Mouse (Mus musculus) G1E (cell line): Measurements from ENCODE around the gene Bend7. TPM values are rescaled to one million over a fixed set of nuclear protein-coding genes. Genes with fewer than 3 reads are reported as not detected.

Experiments
- ATAC-seq: 2 replicates; pipeline ENCODE4 v1.8.0; 2016; ENCODE audit warnings: mild to moderate bottlenecking; ENCODE audit not compliant: insufficient number of reproducible peaks, poor library complexity, low FRiP score, severe bottlenecking; ENCODE audit errors: extremely low read depth
- DNase-seq: peaks from one replicate; pipeline ENCODE4 v3.0.0; 2012; ENCODE audit warnings: low spot score
- H3K27me3 ChIP-seq: 2 replicates; pipeline ENCODE4 v1.6.1; 2012; ENCODE audit warnings: mild to moderate bottlenecking, low read length, inconsistent platforms; ENCODE audit not compliant: insufficient read depth
- H3K36me3 ChIP-seq: replicated peaks from 2 replicates; pipeline ENCODE3; 2012; ENCODE audit warnings: mild to moderate bottlenecking, inconsistent platforms
- H3K4me1 ChIP-seq: 2 replicates; pipeline ENCODE4 v1.6.1; 2012; ENCODE audit warnings: low read depth, low read length, inconsistent platforms, mixed read lengths; ENCODE audit not compliant: insufficient read depth
- H3K4me3 ChIP-seq: 2 replicates; pipeline ENCODE4 v1.5.1; 2012; ENCODE audit warnings: low read depth, mild to moderate bottlenecking, inconsistent platforms, low read length, moderate library complexity, mixed read lengths
- H3K9me3 ChIP-seq: replicated peaks from 2 replicates; pipeline ENCODE4 v1.6.1; 2012; ENCODE audit warnings: inconsistent platforms
- CTCF ChIP-seq: IDR thresholded peaks from 2 replicates; pipeline ENCODE4 v1.5.1; 2012; ENCODE audit warnings: low read depth, low read length, inconsistent platforms, mixed read lengths
- GATA1 ChIP-seq: IDR thresholded peaks from 2 replicates; pipeline ENCODE4 v1.6.1; 2012; ENCODE audit warnings: borderline replicate concordance, low read length, inconsistent platforms, mixed read lengths
- GATA2 ChIP-seq: IDR thresholded peaks from 2 replicates; pipeline ENCODE4 v1.6.1; 2012; ENCODE audit warnings: low read depth, low read length, inconsistent platforms, borderline replicate concordance
- POLR2AphosphoS5 ChIP-seq: IDR thresholded peaks from 2 replicates; pipeline ENCODE4 v1.6.1; 2012; ENCODE audit warnings: low read depth, low read length, inconsistent platforms; ENCODE audit not compliant: insufficient replicate concordance
- TAL1 ChIP-seq: conservative IDR thresholded peaks from 2 replicates; pipeline ENCODE4 v1.6.1; 2012; ENCODE audit warnings: low read depth, low read length, inconsistent platforms, mixed read lengths
- polyA plus RNA-seq: library from polyadenylated mRNA; stranded (reverse); fragments of >175 nt; gene quantifications from 2 replicates; pipeline ENCODE4 v1.2.3, GENCODE M21; 2012
- total RNA-seq, 2 experiments: library from RNA; stranded (forward) in 1 of 2; stranded (reverse) in 1 of 2; fragments of 200-1000 nt in 1 of 2; fragments of >200 nt in 1 of 2; fragmentation: Nextera tagmentation in 1 of 2; gene quantifications; 2 replicates each; pipeline ENCODE4 v1.2.3; 2014 to 2017

The Bend7 gene
- total and polyA plus RNA-seq, 3 experiments = 0.05 to 3.6 TPM; not detected in 1

DNA sequence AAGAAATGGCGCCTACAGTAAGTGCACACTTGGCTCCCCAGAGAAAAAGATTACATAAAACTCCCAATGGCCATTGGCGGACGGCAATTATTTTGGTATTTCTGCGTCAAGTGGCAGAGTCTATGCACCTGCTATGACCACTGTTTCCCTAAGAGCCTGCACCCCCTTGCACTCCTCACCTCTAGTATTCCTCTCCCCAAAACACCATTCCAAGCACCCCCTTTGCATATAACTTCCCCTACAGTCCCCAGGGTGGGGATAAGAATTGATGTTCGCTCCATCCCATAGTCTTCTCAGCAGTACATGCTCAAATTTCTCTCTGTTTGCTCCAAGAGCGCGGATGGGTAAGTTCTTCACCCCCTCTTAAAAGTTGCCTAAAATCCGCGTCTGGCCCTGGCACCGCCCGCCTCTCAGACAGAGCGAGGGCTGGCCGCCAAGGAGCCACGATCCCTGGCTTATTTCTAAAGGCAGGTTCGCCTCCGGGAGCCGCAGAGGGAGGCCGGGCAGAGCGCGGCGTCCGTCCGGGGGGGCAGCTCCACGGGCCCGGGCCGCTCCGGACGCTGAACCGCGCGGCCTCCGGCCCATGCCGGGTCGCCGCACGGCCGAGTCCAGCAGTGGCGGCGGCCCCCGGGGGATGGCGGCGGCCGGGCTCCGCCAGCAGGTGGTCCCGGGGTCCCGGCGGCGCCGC is 406 bp upstream of the Bend7 start:
- no peaks in the 10 kb centered on the region for H3K36me3 ChIP-seq
- H3K27me3 ChIP-seq = no peaks in the 10 kb centered on the region
- ATAC-seq (no peak), DNase-seq (no peak)
- H3K4me1 ChIP-seq = no peaks in the 10 kb centered on the region
- no peak overlapping the region for H3K4me3 ChIP-seq
- H3K9me3 ChIP-seq = peaks cover 5% of the 10 kb centered on the region
- no peak for TF ChIP-seq GATA2
- TF ChIP-seq TAL1 = no peak
- TF ChIP-seq GATA1 = no peak
- no peak for TF ChIP-seq CTCF
- TF ChIP-seq POLR2AphosphoS5 = no peak

DNA sequence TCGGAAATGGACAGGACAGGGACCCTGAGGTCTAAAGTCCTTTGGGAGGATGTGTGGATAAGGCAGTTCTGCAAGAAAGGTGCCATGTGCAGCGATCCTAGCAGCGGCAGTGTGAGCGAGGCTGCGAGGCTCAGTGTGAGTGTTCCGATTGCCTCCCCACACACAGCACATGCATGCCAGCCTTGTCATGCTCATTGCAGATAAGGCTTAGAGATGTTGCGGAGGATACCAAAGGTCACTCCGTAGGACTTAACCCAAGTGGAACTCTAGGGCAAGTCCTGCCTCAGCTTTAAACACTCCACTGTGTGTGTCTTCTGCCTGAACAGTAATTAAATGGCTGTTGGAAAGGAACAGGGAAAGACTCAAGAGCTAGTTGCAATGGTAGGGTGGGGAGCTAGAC is 5.5 kb downstream of the Bend7 start:
- H3K4me3 ChIP-seq = no peak overlapping the region
- peaks cover 3% of the 10 kb centered on the region; the same call in 1 of the 2 replicates for H3K27me3 ChIP-seq
- DNase-seq (no peak), ATAC-seq (no peak)
- no peak for TF ChIP-seq GATA2
- no peak for TF ChIP-seq TAL1
- TF ChIP-seq CTCF = no peak
- no peak for TF ChIP-seq GATA1
- no peak for TF ChIP-seq POLR2AphosphoS5
- H3K9me3 ChIP-seq = peaks cover under 1% of the 10 kb centered on the region
- H3K4me1 ChIP-seq = no peaks in the 10 kb centered on the region
- H3K36me3 ChIP-seq = no peaks in the 10 kb centered on the region

DNA sequence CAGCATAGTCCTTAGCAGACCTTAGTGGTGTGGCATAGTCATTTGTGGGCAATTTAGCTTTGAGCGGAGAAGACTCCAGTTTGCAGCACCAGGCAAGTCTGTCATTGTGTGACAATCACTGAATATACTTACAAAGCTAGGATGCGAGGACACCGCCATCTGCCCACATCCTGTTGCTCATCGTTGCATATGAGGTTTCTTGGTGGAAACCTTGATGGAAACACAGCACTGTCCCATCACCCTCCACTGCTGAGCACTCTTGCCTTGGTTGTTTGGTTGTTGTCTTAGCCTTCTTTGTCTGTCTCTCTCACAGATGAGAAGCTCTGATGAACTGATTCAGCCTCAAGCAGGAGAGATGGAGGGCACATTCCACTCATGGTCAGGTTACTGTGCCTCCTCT is 12.5 kb downstream of the Bend7 start:
- DNase-seq (no peak), ATAC-seq (no peak)
- Histone ChIP-seq H3K36me3 (no peaks in the 10 kb centered on the region), H3K4me3 (no peak overlapping the region), H3K4me1 (no peaks in the 10 kb centered on the region), H3K27me3 (no peaks in the 10 kb centered on the region; the same call in 1 of the 2 replicates), H3K9me3 (no peaks in the 10 kb centered on the region)
- no peak for TF ChIP-seq POLR2AphosphoS5
- TF ChIP-seq TAL1 = no peak
- TF ChIP-seq CTCF = no peak
- TF ChIP-seq GATA1 = no peak

DNA sequence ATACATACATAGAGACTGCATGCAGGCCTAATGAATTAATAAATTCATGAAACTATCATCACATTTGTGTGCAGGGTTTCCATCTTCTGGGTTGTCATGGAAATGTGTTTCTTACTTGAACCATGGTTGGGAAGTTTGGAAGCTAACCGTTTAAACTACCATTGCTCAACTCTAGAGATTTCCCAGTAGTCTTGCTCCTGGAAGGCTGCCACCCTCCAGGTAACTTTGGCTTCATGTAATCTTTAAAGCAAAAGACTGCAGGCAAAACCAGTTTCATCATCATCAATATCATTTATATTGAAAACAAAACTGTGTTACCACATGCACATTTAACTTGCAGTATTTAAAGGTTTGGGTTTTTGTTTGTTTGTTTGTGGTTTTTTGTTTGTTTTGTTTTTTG is 16.3 kb downstream of the Bend7 start:
- no peaks in the 10 kb centered on the region for H3K9me3 ChIP-seq
- DNase-seq = no peak
- H3K4me3 ChIP-seq = no peak overlapping the region
- no peaks in the 10 kb centered on the region for H3K36me3 ChIP-seq
- no peak for ATAC-seq
- no peaks in the 10 kb centered on the region for H3K4me1 ChIP-seq
- no peaks in the 10 kb centered on the region; the same call in 1 of the 2 replicates for H3K27me3 ChIP-seq
- TF ChIP-seq GATA2 = no peak
- no peak for TF ChIP-seq TAL1
- TF ChIP-seq POLR2AphosphoS5 = no peak
- no peak for TF ChIP-seq GATA1
- no peak for TF ChIP-seq CTCF

DNA sequence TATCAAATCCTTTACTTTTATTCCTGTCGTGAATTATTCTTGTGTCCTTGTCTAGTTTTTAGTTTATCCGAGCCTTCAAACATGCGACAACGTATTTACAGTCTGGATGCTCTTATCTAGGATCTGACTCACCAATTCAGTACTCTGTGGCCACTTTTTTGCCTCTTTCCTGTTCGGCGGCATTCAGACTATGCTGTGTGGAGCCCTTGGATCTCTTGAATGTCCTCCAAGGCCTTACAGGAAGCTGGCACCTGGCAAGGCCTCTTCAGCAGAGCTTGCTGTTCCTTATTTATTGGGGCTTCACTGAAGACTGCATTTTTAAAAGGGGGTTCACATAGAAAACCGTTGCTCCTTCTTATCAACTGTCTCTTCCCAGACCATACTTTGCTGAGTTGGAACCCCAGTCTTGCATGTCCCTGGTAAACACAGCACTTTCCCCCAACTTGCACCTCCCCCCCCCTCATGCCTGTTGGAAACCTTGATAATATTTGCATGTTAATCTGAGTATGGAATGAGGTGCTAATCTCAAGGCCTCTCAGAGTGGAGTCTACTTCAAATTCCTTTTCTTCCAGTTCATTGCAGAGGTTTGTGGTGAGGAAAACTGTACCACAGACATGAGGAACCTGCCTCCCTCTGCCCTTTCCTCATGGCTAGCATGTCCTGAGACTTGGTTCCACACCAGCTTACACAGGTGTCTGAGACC is 18.6 kb downstream of the Bend7 start:
- H3K27me3 ChIP-seq = peaks cover 2% of the 10 kb centered on the region; the same call in 1 of the 2 replicates

DNA sequence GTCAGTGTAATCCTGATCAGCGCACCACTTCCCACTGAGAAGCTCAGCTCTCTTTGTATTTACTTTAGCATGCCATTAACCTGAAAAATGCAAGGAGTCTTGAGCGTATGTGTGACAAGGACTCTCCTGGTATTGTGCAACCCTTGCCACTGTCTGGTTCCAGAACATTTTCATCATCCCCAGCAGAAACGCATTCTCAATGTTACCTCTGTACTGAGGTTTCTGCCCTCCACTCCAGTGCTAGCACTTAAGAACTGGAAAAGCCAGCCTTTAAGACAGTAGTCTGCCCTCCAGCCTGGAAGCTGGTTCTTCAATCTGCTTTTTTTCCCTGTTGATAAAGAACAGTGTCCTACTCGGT is 19.1 kb downstream of the Bend7 start:
- no peaks in the 10 kb centered on the region for H3K36me3 ChIP-seq
- DNase-seq (no peak), ATAC-seq (no peak)
- no peak overlapping the region for H3K4me3 ChIP-seq
- no peaks in the 10 kb centered on the region for H3K4me1 ChIP-seq
- no peaks in the 10 kb centered on the region for H3K9me3 ChIP-seq
- peaks cover 4% of the 10 kb centered on the region for H3K27me3 ChIP-seq
- no peak for TF ChIP-seq GATA2
- TF ChIP-seq CTCF = no peak
- TF ChIP-seq TAL1 = no peak
- TF ChIP-seq GATA1 = no peak
- no peak for TF ChIP-seq POLR2AphosphoS5

More for the DNA sequence above, 18.6 kb downstream of the Bend7 start:
- no peak for ATAC-seq
- H3K9me3 ChIP-seq = no peaks in the 10 kb centered on the region
- DNase-seq = no peak
- TF ChIP-seq GATA1 = no peak
- no peak for TF ChIP-seq GATA2
- TF ChIP-seq CTCF = no peak
- no peak for TF ChIP-seq POLR2AphosphoS5
- no peak for TF ChIP-seq TAL1
- H3K4me3 ChIP-seq = no peak overlapping the region
- H3K4me1 ChIP-seq = no peaks in the 10 kb centered on the region
- H3K36me3 ChIP-seq = no peaks in the 10 kb centered on the region
